Mouse (Mus musculus): Measurements from ENCODE around the gene Atraid. TPM values are rescaled to one million over a fixed set of nuclear protein-coding genes. Genes with fewer than 3 reads are reported as not detected.

Gene Atraid
- polyA plus RNA-seq (2014; fragmentation: Illumina TruSeq; extraction: RNeasy Lipid Tissue Mini Kit (QIAGEN cat#74804); ENCODE audit: low replicate concordance) = 41.8 TPM

DNA sequence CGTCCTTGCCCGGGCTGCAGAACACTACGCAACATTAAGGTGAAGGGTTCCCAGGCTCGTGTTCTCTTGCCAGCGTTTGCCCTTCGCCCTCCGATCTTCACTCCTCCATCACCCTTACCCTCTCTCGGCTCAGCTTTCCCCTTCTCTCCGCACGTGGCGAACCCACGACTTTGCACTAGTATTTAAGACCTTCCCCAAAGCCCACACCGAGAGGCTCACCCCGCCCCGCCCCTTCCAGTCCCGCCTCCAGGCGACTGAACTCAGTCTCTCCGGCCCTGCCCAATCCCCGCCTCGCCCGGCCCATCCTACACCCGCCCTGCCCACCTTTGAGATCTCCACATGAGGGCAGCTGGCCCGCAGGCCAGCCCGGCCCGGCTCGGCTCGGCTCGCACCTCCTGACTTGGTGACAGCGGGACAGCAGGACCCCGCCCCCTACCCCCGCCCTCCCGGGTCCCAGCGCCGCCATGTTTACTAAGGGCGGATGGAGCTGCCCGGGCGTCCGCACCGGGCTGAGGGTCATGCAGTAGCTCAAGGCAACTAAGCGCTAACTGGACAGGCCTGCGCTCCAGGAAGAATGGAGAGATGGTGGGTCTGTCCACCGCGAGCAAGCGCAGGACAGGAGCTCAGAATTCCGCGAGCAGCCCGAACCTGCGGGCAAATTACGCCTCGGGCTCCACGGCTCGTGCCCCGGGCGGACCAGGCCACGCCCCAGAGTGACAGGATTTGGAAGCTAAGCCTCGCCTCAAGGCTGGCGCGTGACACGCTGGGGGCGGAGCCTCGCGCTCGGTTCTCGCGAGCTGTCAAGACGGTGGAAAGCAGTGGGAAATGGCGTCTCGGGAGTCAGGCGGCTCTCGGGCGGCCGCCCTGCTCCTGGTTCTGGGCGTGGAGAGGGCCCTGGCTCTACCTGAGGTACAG lies at the start of gene Atraid:
Gene Atraid (plus strand): TSS at position 465 of the 915 bp plus-strand sequence.

DNA sequence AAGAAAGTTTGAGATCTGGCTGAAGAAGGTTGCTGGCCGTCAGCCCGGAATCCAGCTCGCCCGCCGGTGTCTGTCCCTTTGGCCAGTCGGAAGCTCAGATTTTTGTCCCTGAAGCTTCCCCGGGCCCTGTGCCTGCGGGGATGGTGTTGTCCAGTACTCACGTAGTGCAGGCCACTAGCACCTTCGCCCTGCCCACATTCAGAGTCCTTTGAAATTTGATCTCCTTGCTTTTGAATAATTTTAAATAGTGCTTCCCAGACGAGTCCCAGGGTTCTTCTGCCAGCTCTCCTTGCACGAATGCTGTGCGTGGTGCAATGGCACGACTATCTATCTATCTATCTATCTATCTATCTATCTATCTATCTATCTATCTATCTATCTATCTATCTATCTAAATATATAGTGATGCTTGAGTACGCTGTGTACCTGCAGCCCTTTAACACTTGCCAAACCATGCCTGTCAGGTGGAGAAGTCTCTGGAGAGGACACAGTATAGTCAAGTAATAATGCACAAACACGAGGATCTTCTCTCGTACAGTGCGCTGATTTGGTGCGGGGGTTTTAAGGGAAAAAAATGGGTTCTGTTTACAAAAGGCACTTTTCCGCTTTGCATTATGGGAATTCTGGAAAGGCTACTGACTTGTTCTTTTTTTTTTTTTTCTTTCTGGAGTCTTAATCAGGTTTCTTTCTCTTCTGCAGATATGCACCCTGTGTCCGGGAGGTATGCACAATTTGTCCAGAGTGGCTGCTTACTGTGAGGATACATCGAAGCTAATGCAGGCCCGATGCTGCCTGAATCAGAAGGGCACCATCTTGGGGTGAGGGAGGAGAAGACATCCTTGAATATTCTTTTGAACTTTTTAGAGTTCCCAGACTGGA lies 890 bp downstream of the Atraid start, which contains the start of gene Slc5a6:
Gene Slc5a6 (minus strand): TSS at position 162 of the 879 bp plus-strand sequence.

DNA sequence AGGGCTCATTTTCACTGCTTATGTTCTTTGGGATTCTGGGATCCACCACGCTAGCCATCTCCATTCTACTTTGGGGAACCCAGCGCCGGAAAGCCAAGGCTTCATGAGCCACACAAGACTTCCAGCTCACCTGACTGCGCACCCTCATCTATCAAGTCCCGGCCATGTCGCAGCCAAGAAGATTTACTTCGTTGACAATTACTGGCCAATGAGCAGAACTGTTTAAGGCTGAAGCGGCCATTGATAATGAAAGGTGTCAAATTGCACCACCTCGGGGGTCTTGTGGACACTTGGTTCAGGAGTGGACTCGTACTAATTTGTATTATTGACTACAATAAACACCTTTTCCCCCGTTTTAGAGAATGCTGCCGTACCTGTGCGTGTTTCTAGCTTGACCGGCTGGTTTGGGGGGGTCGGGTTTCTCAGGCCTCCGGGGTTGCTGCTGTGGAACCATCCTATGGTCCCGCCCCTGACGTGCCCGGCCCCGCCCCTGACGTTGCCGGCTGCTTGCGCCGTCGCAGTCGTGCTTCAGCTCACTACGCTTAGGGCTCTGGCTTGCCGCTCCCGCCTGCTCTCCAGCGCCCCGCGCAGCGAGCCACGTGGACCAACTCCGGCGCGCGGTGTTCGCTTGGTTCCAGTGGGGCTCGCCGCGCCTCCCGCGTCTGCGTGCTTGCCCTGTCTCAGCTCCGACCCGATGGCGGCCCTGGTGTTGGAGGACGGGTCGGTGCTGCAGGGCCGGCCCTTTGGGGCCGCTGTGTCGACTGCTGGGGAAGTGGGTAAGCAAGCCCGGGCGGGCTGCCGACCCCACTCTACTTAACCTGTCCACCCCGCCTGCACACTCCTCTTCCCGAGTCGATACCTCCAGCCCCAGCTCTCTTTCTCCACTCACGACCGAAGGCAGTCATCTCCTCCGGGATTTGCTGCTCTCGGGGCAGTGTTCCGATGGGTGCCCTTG lies 6.4 kb downstream of the Atraid start, which contains the start of gene Cad:
Gene Cad (plus strand): TSS at position 520 of the 955 bp plus-strand sequence.

Other genes starting within 250 kb of the Atraid start
- 9.5 TPM for gene Mapre3, start 233.7 kb upstream of the Atraid start, polyA plus RNA-seq (2014; fragmentation: Illumina TruSeq; extraction: RNeasy Lipid Tissue Mini Kit (QIAGEN cat#74804); ENCODE audit: low replicate concordance)
- 15.1 TPM for gene Tmem214, start 180.3 kb upstream of the Atraid start, polyA plus RNA-seq (2014; fragmentation: Illumina TruSeq; extraction: RNeasy Lipid Tissue Mini Kit (QIAGEN cat#74804); ENCODE audit: low replicate concordance)
- 2.3 TPM for gene Agbl5, start 159.6 kb upstream of the Atraid start, polyA plus RNA-seq (2014; fragmentation: Illumina TruSeq; extraction: RNeasy Lipid Tissue Mini Kit (QIAGEN cat#74804); ENCODE audit: low replicate concordance)
- gene Ost4, start 140.5 kb upstream of the Atraid start, polyA plus RNA-seq (2014; fragmentation: Illumina TruSeq; extraction: RNeasy Lipid Tissue Mini Kit (QIAGEN cat#74804); ENCODE audit: low replicate concordance) = 273 TPM
- 0.11 TPM for gene Emilin1, start 134.9 kb upstream of the Atraid start, polyA plus RNA-seq (2014; fragmentation: Illumina TruSeq; extraction: RNeasy Lipid Tissue Mini Kit (QIAGEN cat#74804); ENCODE audit: low replicate concordance)
- gene Khk, start 126.9 kb upstream of the Atraid start, polyA plus RNA-seq (2014; fragmentation: Illumina TruSeq; extraction: RNeasy Lipid Tissue Mini Kit (QIAGEN cat#74804); ENCODE audit: low replicate concordance) = 2.0 TPM
- 18.4 TPM for gene Cgref1, start 102.7 kb upstream of the Atraid start, polyA plus RNA-seq (2014; fragmentation: Illumina TruSeq; extraction: RNeasy Lipid Tissue Mini Kit (QIAGEN cat#74804); ENCODE audit: low replicate concordance)
- gene Preb, start 88.0 kb upstream of the Atraid start, polyA plus RNA-seq (2014; fragmentation: Illumina TruSeq; extraction: RNeasy Lipid Tissue Mini Kit (QIAGEN cat#74804); ENCODE audit: low replicate concordance) = 17.1 TPM
- gene Tcf23, start 79.7 kb upstream of the Atraid start, polyA plus RNA-seq (2014; fragmentation: Illumina TruSeq; extraction: RNeasy Lipid Tissue Mini Kit (QIAGEN cat#74804); ENCODE audit: low replicate concordance) = 0.30 TPM
- gene Slc5a6, start 612 bp downstream of the Atraid start, polyA plus RNA-seq (2014; fragmentation: Illumina TruSeq; extraction: RNeasy Lipid Tissue Mini Kit (QIAGEN cat#74804); ENCODE audit: low replicate concordance) = 3.5 TPM
- gene Cad, start 6.5 kb downstream of the Atraid start, polyA plus RNA-seq (2014; fragmentation: Illumina TruSeq; extraction: RNeasy Lipid Tissue Mini Kit (QIAGEN cat#74804); ENCODE audit: low replicate concordance) = 0.33 TPM
- gene Dnajc5g, start 58.0 kb downstream of the Atraid start, polyA plus RNA-seq (2014; fragmentation: Illumina TruSeq; extraction: RNeasy Lipid Tissue Mini Kit (QIAGEN cat#74804); ENCODE audit: low replicate concordance) = not detected
- not detected for gene Slc30a3, start 59.9 kb downstream of the Atraid start, polyA plus RNA-seq (2014; fragmentation: Illumina TruSeq; extraction: RNeasy Lipid Tissue Mini Kit (QIAGEN cat#74804); ENCODE audit: low replicate concordance)
- not detected for gene Trim54, start 68.4 kb downstream of the Atraid start, polyA plus RNA-seq (2014; fragmentation: Illumina TruSeq; extraction: RNeasy Lipid Tissue Mini Kit (QIAGEN cat#74804); ENCODE audit: low replicate concordance)
- gene Ucn, start 90.5 kb downstream of the Atraid start, polyA plus RNA-seq (2014; fragmentation: Illumina TruSeq; extraction: RNeasy Lipid Tissue Mini Kit (QIAGEN cat#74804); ENCODE audit: low replicate concordance) = not detected
- gene Mpv17, start 105.9 kb downstream of the Atraid start, polyA plus RNA-seq (2014; fragmentation: Illumina TruSeq; extraction: RNeasy Lipid Tissue Mini Kit (QIAGEN cat#74804); ENCODE audit: low replicate concordance) = 10.0 TPM
- gene Gm29609, start 131.6 kb downstream of the Atraid start, polyA plus RNA-seq (2014; fragmentation: Illumina TruSeq; extraction: RNeasy Lipid Tissue Mini Kit (QIAGEN cat#74804); ENCODE audit: low replicate concordance) = 0.22 TPM
- 49.3 TPM for gene Gtf3c2, start 131.8 kb downstream of the Atraid start, polyA plus RNA-seq (2014; fragmentation: Illumina TruSeq; extraction: RNeasy Lipid Tissue Mini Kit (QIAGEN cat#74804); ENCODE audit: low replicate concordance)
- 37.9 TPM for gene Snx17, start 144.9 kb downstream of the Atraid start, polyA plus RNA-seq (2014; fragmentation: Illumina TruSeq; extraction: RNeasy Lipid Tissue Mini Kit (QIAGEN cat#74804); ENCODE audit: low replicate concordance)
- gene Eif2b4, start 145.1 kb downstream of the Atraid start, polyA plus RNA-seq (2014; fragmentation: Illumina TruSeq; extraction: RNeasy Lipid Tissue Mini Kit (QIAGEN cat#74804); ENCODE audit: low replicate concordance) = 0.89 TPM
- gene Zfp513, start 154.0 kb downstream of the Atraid start, polyA plus RNA-seq (2014; fragmentation: Illumina TruSeq; extraction: RNeasy Lipid Tissue Mini Kit (QIAGEN cat#74804); ENCODE audit: low replicate concordance) = 0.85 TPM
- 14.1 TPM for gene Ppm1g, start 172.4 kb downstream of the Atraid start, polyA plus RNA-seq (2014; fragmentation: Illumina TruSeq; extraction: RNeasy Lipid Tissue Mini Kit (QIAGEN cat#74804); ENCODE audit: low replicate concordance)
- 91.8 TPM for gene Nrbp1, start 192.6 kb downstream of the Atraid start, polyA plus RNA-seq (2014; fragmentation: Illumina TruSeq; extraction: RNeasy Lipid Tissue Mini Kit (QIAGEN cat#74804); ENCODE audit: low replicate concordance)
- not detected for gene Gm9970, start 192.9 kb downstream of the Atraid start, polyA plus RNA-seq (2014; fragmentation: Illumina TruSeq; extraction: RNeasy Lipid Tissue Mini Kit (QIAGEN cat#74804); ENCODE audit: low replicate concordance)
- 1.6 TPM for gene Krtcap3, start 203.4 kb downstream of the Atraid start, polyA plus RNA-seq (2014; fragmentation: Illumina TruSeq; extraction: RNeasy Lipid Tissue Mini Kit (QIAGEN cat#74804); ENCODE audit: low replicate concordance)
- gene Ift172, start 242.8 kb downstream of the Atraid start, polyA plus RNA-seq (2014; fragmentation: Illumina TruSeq; extraction: RNeasy Lipid Tissue Mini Kit (QIAGEN cat#74804); ENCODE audit: low replicate concordance) = 3.9 TPM
- 0.93 TPM for gene Fndc4, start 247.8 kb downstream of the Atraid start, polyA plus RNA-seq (2014; fragmentation: Illumina TruSeq; extraction: RNeasy Lipid Tissue Mini Kit (QIAGEN cat#74804); ENCODE audit: low replicate concordance)
- gene Gckr, start 249.1 kb downstream of the Atraid start, polyA plus RNA-seq (2014; fragmentation: Illumina TruSeq; extraction: RNeasy Lipid Tissue Mini Kit (QIAGEN cat#74804); ENCODE audit: low replicate concordance) = 0.11 TPM

All from small intestine, adult 10 weeks (tissue).